Mouse (Mus musculus) embryonic facial prominence, embryonic 10.5 days (tissue): ENCODE results near the gene Adap2. TPM values are rescaled to one million over a fixed set of nuclear protein-coding genes. Genes with fewer than 3 reads are reported as not detected.
"Not testable (repeated sequence)": the region's sequence is repeated elsewhere in the genome, so short reads cannot be mapped to it uniquely, and the experiment has no call there.

Source experiments
- DNase-seq: peaks from one replicate; pipeline ENCODE4 v3.0.0-alpha.2; 2017; ENCODE audit warnings: low spot score
- H3K27ac ChIP-seq: fragments of 300-500 bp; sonication (generic); replicated peaks from 2 replicates; pipeline ENCODE4 v1.5.1; 2016; ENCODE audit warnings: mild to moderate bottlenecking
- H3K27me3 ChIP-seq: fragments of 300-500 bp; sonication (generic); replicated peaks from 2 replicates; pipeline ENCODE4 v1.6.1; 2016; ENCODE audit warnings: low read depth, mild to moderate bottlenecking; ENCODE audit not compliant: poor library complexity, severe bottlenecking
- H3K36me3 ChIP-seq: fragments of 300-500 bp; sonication (generic); replicated peaks from 2 replicates; pipeline ENCODE4 v1.6.1; 2016; ENCODE audit warnings: mild to moderate bottlenecking, moderate library complexity
- H3K4me1 ChIP-seq: fragments of 300-500 bp; sonication (generic); 2 replicates; pipeline ENCODE4 v1.6.1; 2016
- H3K4me3 ChIP-seq: fragments of 300-500 bp; sonication (generic); 2 replicates; pipeline ENCODE4 v1.5.1; 2016; ENCODE audit warnings: mild to moderate bottlenecking, moderate library complexity
- H3K9me3 ChIP-seq: fragments of 300-500 bp; sonication (generic); 2 replicates; pipeline ENCODE4 v1.6.1; 2016; ENCODE audit warnings: mild to moderate bottlenecking
- WGBS: fragments of 180-500 bp; shearing (Covaris S2); methylation state at CpG from one replicate; pipeline ENCODE4 v1.1.7; 2016; 5-methylcytosine and 5-hydroxymethylcytosine counted together
- polyA plus RNA-seq: library from polyadenylated mRNA; unstranded; fragments of >200 nt; fragmentation: Nextera tagmentation; extraction: Ambion mirVana; gene quantifications from 2 replicates; pipeline ENCODE4 v1.2.1, GENCODE M21; 2016

Adap2 gene
- polyA plus RNA-seq, 1 experiment from 2014 or later = 0.69 TPM

DNA sequence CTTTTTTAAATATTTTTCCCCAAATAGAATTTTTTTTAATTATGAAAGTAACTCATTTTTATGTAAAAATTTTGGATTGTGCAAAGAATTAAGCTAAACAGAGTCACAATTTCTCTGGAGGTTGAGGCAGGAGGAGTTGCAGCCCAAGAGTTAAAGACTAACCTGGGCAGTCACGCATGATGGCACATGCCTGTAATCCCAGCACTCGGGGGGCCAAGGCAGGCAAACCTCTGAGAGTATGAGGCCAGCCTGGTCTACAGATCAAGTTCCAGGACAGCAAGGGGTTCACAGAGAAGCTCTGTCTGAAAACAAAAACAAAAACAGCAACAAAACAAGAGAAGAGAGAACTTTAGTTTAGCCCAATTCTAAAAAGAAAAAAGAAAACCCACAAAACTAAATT, 10.3 kb downstream of the Adap2 start:
- H3K9me3 ChIP-seq = no peaks in the 10 kb centered on the region
- no peaks in the 10 kb centered on the region for H3K36me3 ChIP-seq
- H3K27ac ChIP-seq = no peak overlapping the region
- H3K27me3 ChIP-seq = no peaks in the 10 kb centered on the region
- H3K4me1 ChIP-seq = no peaks in the 10 kb centered on the region
- no peak overlapping the region for H3K4me3 ChIP-seq
- WGBS = 58% methylated on average over 2 of the region's 2 CpGs
- no peak for DNase-seq

GRCm38 (mm10) chr11:80168121-80168520, 14.2 kb downstream of the Adap2 start:
- WGBS = 91% methylated on average over 9 of the region's 9 CpGs
- no peaks in the 10 kb centered on the region for H3K27me3 ChIP-seq
- no peaks in the 10 kb centered on the region for H3K4me1 ChIP-seq
- H3K9me3 ChIP-seq = no peaks in the 10 kb centered on the region
- H3K4me3 ChIP-seq = no peak overlapping the region
- DNase-seq = no peak
- no peaks in the 10 kb centered on the region for H3K36me3 ChIP-seq
- no peak overlapping the region for H3K27ac ChIP-seq

GRCm38 (mm10) chr11:80168611-80169249, 14.8 kb downstream of the Adap2 start:
- no peak for DNase-seq
- no peak overlapping the region for H3K27ac ChIP-seq
- no peak overlapping the region for H3K4me3 ChIP-seq
- H3K27me3 ChIP-seq = no peaks in the 10 kb centered on the region
- 79% methylated on average over 4 of the region's 4 CpGs for WGBS
- no peaks in the 10 kb centered on the region for H3K9me3 ChIP-seq
- H3K36me3 ChIP-seq = no peaks in the 10 kb centered on the region
- H3K4me1 ChIP-seq = no peaks in the 10 kb centered on the region

- Histone ChIP-seq H3K4me1 (no peaks in the 10 kb centered on the region), H3K4me3 (no peak overlapping the region), H3K9me3 (no peaks in the 10 kb centered on the region), H3K36me3 (no peaks in the 10 kb centered on the region), H3K27me3 (no peaks in the 10 kb centered on the region), H3K27ac (no peak overlapping the region)
- DNase-seq = no peak
- WGBS = 90% methylated on average over 3 of the region's 3 CpGs
Measured at GRCm38 (mm10) chr11:80169629-80170028, 15.7 kb downstream of the Adap2 start.

DNA sequence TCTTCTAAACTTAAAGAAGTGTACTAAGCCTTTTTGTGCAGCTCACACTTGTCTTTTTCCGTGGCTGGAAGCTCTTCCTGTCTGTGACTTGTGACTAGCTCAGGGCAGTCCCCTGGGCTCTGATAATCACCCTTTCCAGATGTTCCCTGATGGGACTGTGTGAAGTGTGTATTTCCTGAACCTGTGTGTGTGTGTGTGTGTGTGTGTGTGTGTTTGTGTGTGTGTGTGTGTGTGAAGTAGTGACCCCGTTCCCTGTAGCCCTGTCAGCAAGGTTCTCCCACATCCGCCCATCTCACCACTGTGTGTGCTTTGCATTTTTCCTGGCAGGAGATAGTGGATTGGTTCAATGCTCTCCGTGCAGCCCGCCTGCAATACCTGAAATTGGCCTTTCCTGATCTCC, 16.4 kb downstream of the Adap2 start:
- Histone ChIP-seq H3K36me3 (no peaks in the 10 kb centered on the region), H3K4me3 (no peak overlapping the region), H3K9me3 (no peaks in the 10 kb centered on the region), H3K4me1 (0 out of 2 replicates have a peak, but pooled peaks cover under 1% of the 10 kb centered on the region), H3K27ac (no peak overlapping the region), H3K27me3 (no peaks in the 10 kb centered on the region)
- DNase-seq = no peak
- 68% methylated on average over 5 of the region's 5 CpGs for WGBS

DNA sequence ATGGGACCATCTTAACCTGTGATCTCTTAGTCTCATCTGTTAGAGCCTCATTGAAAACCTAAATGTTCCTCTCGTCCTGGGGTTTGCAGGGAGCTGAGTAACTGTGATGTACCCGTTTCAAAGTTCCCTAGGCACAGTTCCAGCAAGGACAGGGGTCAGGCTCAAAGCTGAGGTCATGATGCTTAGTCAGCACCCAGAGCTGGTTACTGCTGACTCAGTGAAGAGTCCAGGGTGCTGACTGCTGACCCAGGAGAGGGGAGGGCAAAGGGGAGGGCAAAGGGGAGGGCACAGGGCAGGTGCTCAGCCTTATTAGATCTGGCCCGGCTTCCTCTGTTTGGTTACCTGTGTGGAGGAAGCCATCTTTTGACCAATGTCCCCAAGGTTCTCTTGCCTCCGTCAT, 18.0 kb downstream of the Adap2 start:
- H3K4me3 ChIP-seq = no peak overlapping the region
- no peak overlapping the region for H3K27ac ChIP-seq
- no peaks in the 10 kb centered on the region for H3K27me3 ChIP-seq
- no peak for DNase-seq
- WGBS = 73% methylated on average over 4 of the region's 4 CpGs
- H3K4me1 ChIP-seq = 0 out of 2 replicates have a peak, but pooled peaks cover 7% of the 10 kb centered on the region
- H3K9me3 ChIP-seq = no peaks in the 10 kb centered on the region
- H3K36me3 ChIP-seq = no peaks in the 10 kb centered on the region

DNA sequence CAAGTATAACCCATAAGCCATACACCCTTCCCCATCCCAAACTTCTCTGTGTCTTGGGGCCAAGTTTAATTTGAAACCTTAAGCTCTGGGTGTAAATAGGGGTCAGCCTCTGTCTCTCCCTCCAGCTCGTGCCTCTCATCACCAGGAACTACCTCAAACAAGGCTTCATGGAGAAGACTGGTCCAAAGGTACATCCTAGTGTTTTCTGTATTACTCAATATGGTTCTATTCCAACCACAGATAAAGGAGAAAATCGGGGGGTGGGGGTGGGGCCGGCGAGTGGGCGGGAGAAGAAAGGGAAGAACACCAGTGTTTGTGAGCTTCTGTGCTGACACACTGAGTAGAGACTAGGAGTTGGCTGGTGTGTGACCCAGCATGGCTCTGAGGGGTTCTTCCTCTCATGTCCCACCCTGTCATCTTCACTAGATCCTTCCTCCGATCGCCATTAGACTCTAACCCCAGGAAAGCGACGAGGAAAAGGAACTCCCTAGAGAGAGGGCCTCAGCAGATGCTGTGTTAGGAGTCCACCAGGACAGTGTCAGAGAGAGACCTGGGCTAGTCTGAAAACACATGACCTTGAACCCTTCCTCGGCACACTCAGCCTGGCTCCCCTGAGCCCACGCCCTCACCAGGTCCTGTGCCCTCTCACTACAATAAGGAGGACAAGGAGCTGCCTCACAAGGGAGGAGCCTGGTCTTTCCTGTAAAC, 20.2 kb downstream of the Adap2 start:
- no peak overlapping the region for H3K27ac ChIP-seq
- no peak overlapping the region for H3K4me3 ChIP-seq
- H3K36me3 ChIP-seq = no peaks in the 10 kb centered on the region
- 83% methylated on average over 11 of the region's 11 CpGs for WGBS
- no peaks in the 10 kb centered on the region for H3K9me3 ChIP-seq
- no peaks in the 10 kb centered on the region for H3K27me3 ChIP-seq
- 0 out of 2 replicates have a peak, but pooled peaks cover 7% of the 10 kb centered on the region for H3K4me1 ChIP-seq
- DNase-seq = no peak

- H3K4me3 ChIP-seq = no peak overlapping the region
- H3K9me3 ChIP-seq = no peaks in the 10 kb centered on the region
Measured at GRCm38 (mm10) chr11:80176911-80177895, 23.3 kb downstream of the Adap2 start.

DNA sequence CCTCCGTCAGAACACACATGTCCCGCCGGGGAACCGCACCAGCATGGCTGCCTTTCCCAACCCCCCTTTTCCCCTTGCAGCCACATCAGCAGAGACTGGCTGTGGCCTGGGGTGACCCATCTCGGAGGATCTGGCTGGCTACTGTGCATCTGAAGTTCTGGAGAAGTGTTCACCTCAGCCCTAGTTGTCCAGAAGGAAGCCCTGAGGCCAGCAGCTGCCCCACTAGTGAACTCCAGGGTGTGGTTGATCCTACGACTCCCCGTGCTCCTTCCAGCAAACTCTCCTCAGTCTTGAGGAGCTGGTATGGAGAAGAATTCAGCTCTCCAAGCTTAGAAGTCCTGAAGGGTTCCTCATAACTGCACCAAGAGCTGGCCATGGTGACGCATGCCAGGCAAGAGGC, 24.4 kb downstream of the Adap2 start:
- no peak for DNase-seq
- Histone ChIP-seq H3K27ac (no peak overlapping the region), H3K36me3 (no peaks in the 10 kb centered on the region), H3K4me3 (no peak overlapping the region), H3K9me3 (no peaks in the 10 kb centered on the region), H3K27me3 (no peaks in the 10 kb centered on the region), H3K4me1 (0 out of 2 replicates have a peak, but pooled peaks cover 7% of the 10 kb centered on the region)
- WGBS = 84% methylated on average over 8 of the region's 8 CpGs

More at GRCm38 (mm10) chr11:80176911-80177895, 23.3 kb downstream of the Adap2 start:
- Histone ChIP-seq H3K27ac (no peak overlapping the region), H3K36me3 (no peaks in the 10 kb centered on the region), H3K27me3 (no peaks in the 10 kb centered on the region), H3K4me1 (0 out of 2 replicates have a peak, but pooled peaks cover 7% of the 10 kb centered on the region)
- no peak for DNase-seq
- 76% methylated on average over 11 of the region's 11 CpGs for WGBS

GRCm38 (mm10) chr11:80181021-80181749, 27.3 kb downstream of the Adap2 start:
- no peak overlapping the region for H3K4me3 ChIP-seq
- WGBS = 74% methylated on average over 5 of the region's 5 CpGs
- H3K9me3 ChIP-seq = no peaks in the 10 kb centered on the region
- H3K36me3 ChIP-seq = no peaks in the 10 kb centered on the region; the same call in 1 of the 2 replicates
- peaks cover 9% of the 10 kb centered on the region; the same call in 1 of the 2 replicates for H3K4me1 ChIP-seq
- no peak overlapping the region for H3K27ac ChIP-seq
- H3K27me3 ChIP-seq = no peaks in the 10 kb centered on the region
- no peak for DNase-seq

GRCm38 (mm10) chr11:80183054-80183704, 29.3 kb downstream of the Adap2 start:
- 43% methylated on average over 12 of the region's 12 CpGs for WGBS
- H3K4me1 ChIP-seq, H3K9me3 ChIP-seq, DNase-seq, H3K27me3 ChIP-seq, H3K36me3 ChIP-seq: not testable (repeated sequence)
- Histone ChIP-seq H3K27ac (peak overlapping the region; percentile 89), H3K4me3 (peak overlapping the region; percentile 80)
